8 mouse cellular contexts compared by ENCODE assay signal in genomic region chr3:96559398-96559910, GRCm38 (mm10). TPM values are rescaled to one million over a fixed set of nuclear protein-coding genes. Genes with fewer than 3 reads are reported as not detected.
DNase-seq lines count a peak whose midpoint lies in the region; ATAC-seq and TF ChIP-seq lines count a peak whose summit lies in the region.

No protein-coding gene starts in this region.

- peaks cover 29% of the 10 kb centered on the region for H3K36me3 ChIP-seq in lung, postnatal 0 days (ENCODE audit: insufficient read depth, low read length)
- peaks cover 22% of the 10 kb centered on the region for H3K36me3 ChIP-seq in forebrain, embryonic 12.5 days (replicated peaks)
- peaks cover 24% of the 10 kb centered on the region for H3K36me3 ChIP-seq in limb, embryonic 10.5 days
- H3K36me3 ChIP-seq in neural tube, embryonic 14.5 days (ENCODE audit: control insufficient read depth, insufficient read depth, low read length), result no peaks in the 10 kb centered on the region; the same call in 1 of the 2 replicates

- no peak for TF ChIP-seq CTCF in lung, postnatal 0 days (IDR thresholded peaks at IDR 0.05)

- no peak for TF ChIP-seq EP300 in lung, postnatal 0 days (IDR thresholded peaks at IDR 0.05)

- peak overlapping the region; percentile 62 for H3K4me2 ChIP-seq in lung, postnatal 0 days (replicated peaks; ENCODE audit: low read depth, low read length)
- peak overlapping the region; percentile 67 for H3K4me2 ChIP-seq in forebrain, embryonic 12.5 days
- H3K4me2 ChIP-seq in neural tube, embryonic 14.5 days (ENCODE audit: low read depth, low read length), result peak overlapping the region; percentile 79

- no peaks in the 10 kb centered on the region for H3K27me3 ChIP-seq in lung, postnatal 0 days (replicated peaks; ENCODE audit: insufficient read depth, low read length)
- H3K27me3 ChIP-seq in forebrain, embryonic 12.5 days, result no peaks in the 10 kb centered on the region
- H3K27me3 ChIP-seq in limb, embryonic 10.5 days (ENCODE audit: low read depth, poor library complexity, severe bottlenecking), result no peaks in the 10 kb centered on the region
- H3K27me3 ChIP-seq in neural tube, embryonic 14.5 days (ENCODE audit: control insufficient read depth, insufficient read depth, low read length), result no peaks in the 10 kb centered on the region

- H3K4me3 ChIP-seq in lung, postnatal 0 days (ENCODE audit: low read depth, low read length), result peak overlapping the region; percentile 90
- peak overlapping the region; percentile 63 for H3K4me3 ChIP-seq in forebrain, embryonic 12.5 days (replicated peaks)
- peak overlapping the region; percentile 78 for H3K4me3 ChIP-seq in limb, embryonic 10.5 days
- peak overlapping the region; percentile 73 for H3K4me3 ChIP-seq in neural tube, embryonic 14.5 days (ENCODE audit: low read depth, low read length)

- WGBS in lung, postnatal 0 days, result 29% methylated on average over 12 of the region's 12 CpGs
- 90% methylated on average over 12 of the region's 12 CpGs for WGBS in forebrain, embryonic 12.5 days
- WGBS in limb, embryonic 10.5 days, result 88% methylated on average over 12 of the region's 12 CpGs
- 81% methylated on average over 12 of the region's 12 CpGs for WGBS in neural tube, embryonic 14.5 days

- DNase-seq in lung, postnatal 0 days (ENCODE audit: low spot score), result peak; percentile 47
- DNase-seq in lung, postnatal 14 days, result no peak
- DNase-seq in limb, embryonic 10.5 days (ENCODE audit: low spot score), result no peak
- DNase-seq in urinary bladder, adult 18-20 months (ENCODE audit: low spot score in 2 of 2), result no peak
- no peak for DNase-seq in left cerebral cortex, postnatal 25 days (ENCODE audit: low spot score in 2 of 2)
- no peak for DNase-seq in cerebellum, postnatal 4 days (ENCODE audit: low spot score in 2 of 2)

- H3K27ac ChIP-seq in lung, postnatal 0 days (ENCODE audit: low read length), result peak overlapping the region; percentile 99
- peak overlapping the region; percentile 8; the same call in 1 of the 2 replicates for H3K27ac ChIP-seq in forebrain, embryonic 12.5 days
- H3K27ac ChIP-seq in limb, embryonic 10.5 days, result 0 out of 2 replicates have a peak overlapping the region, but pooled peaks have one; percentile 10
- no peak overlapping the region for H3K27ac ChIP-seq in neural tube, embryonic 14.5 days (ENCODE audit: low read depth, low read length)

- H3K9me3 ChIP-seq in lung, postnatal 0 days (ENCODE audit: low read length), result no peaks in the 10 kb centered on the region
- no peaks in the 10 kb centered on the region for H3K9me3 ChIP-seq in forebrain, embryonic 12.5 days
- H3K9me3 ChIP-seq in limb, embryonic 10.5 days (replicated peaks), result no peaks in the 10 kb centered on the region
- no peaks in the 10 kb centered on the region for H3K9me3 ChIP-seq in neural tube, embryonic 14.5 days (ENCODE audit: control insufficient read depth, low read length)

- peaks cover 11% of the 10 kb centered on the region; the same call in 1 of the 2 replicates for H3K4me1 ChIP-seq in lung, postnatal 0 days (ENCODE audit: insufficient read depth, low read depth, low read length)
- H3K4me1 ChIP-seq in forebrain, embryonic 12.5 days, result peaks cover 53% of the 10 kb centered on the region
- peaks cover 63% of the 10 kb centered on the region for H3K4me1 ChIP-seq in limb, embryonic 10.5 days
- peaks cover 32% of the 10 kb centered on the region for H3K4me1 ChIP-seq in neural tube, embryonic 14.5 days (ENCODE audit: control insufficient read depth, insufficient read depth, low read length)

- intact Hi-C loops in left cerebral cortex, postnatal 25 days (cut with DNase I), result no loop called here

- peak overlapping the region; percentile 100 for H3K9ac ChIP-seq in lung, postnatal 0 days (replicated peaks; ENCODE audit: low read depth)
- H3K9ac ChIP-seq in forebrain, embryonic 12.5 days, result no peak overlapping the region; the same call in 1 of the 2 replicates
- H3K9ac ChIP-seq in neural tube, embryonic 14.5 days (replicated peaks; ENCODE audit: low read depth, low read length), result peak overlapping the region; percentile 32

- no peak for ATAC-seq in lung, postnatal 0 days
- no peak for ATAC-seq in forebrain, embryonic 12.5 days (ENCODE audit: low FRiP score)
- no peak for ATAC-seq in neural tube, embryonic 14.5 days (ENCODE audit: low read depth)

RNA-seq across cellular contexts. Expression of gene Txnip, which starts 1.7 kb away (rescaled TPM):
- polyA plus RNA-seq in lung, postnatal 0 days (2015; fragmentation: Nextera tagmentation; extraction: Ambion mirVana), result 468 and 502 TPM in 2 replicates
- 40.4 and 40.8 TPM in 2 replicates for polyA plus RNA-seq in forebrain, embryonic 12.5 days (2016; fragmentation: Nextera tagmentation; extraction: Ambion mirVana)
- 28.5 and 43.4 TPM in 2 replicates for polyA plus RNA-seq in limb, embryonic 10.5 days (2016; fragmentation: Nextera tagmentation; extraction: Ambion mirVana)
- polyA plus RNA-seq in neural tube, embryonic 14.5 days (2014; fragmentation: Nextera tagmentation; extraction: Ambion mirVana), result 48.9 and 75.6 TPM in 2 replicates
- 10 to 100 TPM; 18.3 to 18.5 TPM for total RNA-seq in left cerebral cortex, postnatal 25 days (2021)

RNA-seq across cellular contexts. Expression of gene Gm16253, which starts 17.3 kb away (rescaled TPM):
- polyA plus RNA-seq in lung, postnatal 0 days (2015; fragmentation: Nextera tagmentation; extraction: Ambion mirVana), result 0.73 and 0.78 TPM in 2 replicates
- 1.3 and 1.7 TPM in 2 replicates for polyA plus RNA-seq in forebrain, embryonic 12.5 days (2016; fragmentation: Nextera tagmentation; extraction: Ambion mirVana)
- polyA plus RNA-seq in limb, embryonic 10.5 days (2016; fragmentation: Nextera tagmentation; extraction: Ambion mirVana), result 0.60 and 2.0 TPM in 2 replicates
- polyA plus RNA-seq in neural tube, embryonic 14.5 days (2014; fragmentation: Nextera tagmentation; extraction: Ambion mirVana), result 0.90 and 1.2 TPM in 2 replicates
- total RNA-seq in left cerebral cortex, postnatal 25 days (2021), result not detected

RNA-seq across cellular contexts. Expression of gene Hfe2, which starts 34.5 kb away (rescaled TPM):
- polyA plus RNA-seq in lung, postnatal 0 days (2015; fragmentation: Nextera tagmentation; extraction: Ambion mirVana), result 0.27 and 0.35 TPM in 2 replicates
- 0.54 and 0.84 TPM in 2 replicates for polyA plus RNA-seq in forebrain, embryonic 12.5 days (2016; fragmentation: Nextera tagmentation; extraction: Ambion mirVana)
- polyA plus RNA-seq in limb, embryonic 10.5 days (2016; fragmentation: Nextera tagmentation; extraction: Ambion mirVana), result 0.58 and 0.84 TPM in 2 replicates
- 1.3 and 2.0 TPM in 2 replicates for polyA plus RNA-seq in neural tube, embryonic 14.5 days (2014; fragmentation: Nextera tagmentation; extraction: Ambion mirVana)
- total RNA-seq in left cerebral cortex, postnatal 25 days (2021), result 1 to 10 TPM in 1 of 2 experiments, under 1 TPM in 1; 0.85 to 1.4 TPM

RNA-seq across cellular contexts. Expression of gene Polr3gl, which starts 34.5 kb away (rescaled TPM):
- 36.7 and 43.2 TPM in 2 replicates for polyA plus RNA-seq in lung, postnatal 0 days (2015; fragmentation: Nextera tagmentation; extraction: Ambion mirVana)
- 40.1 and 40.7 TPM in 2 replicates for polyA plus RNA-seq in forebrain, embryonic 12.5 days (2016; fragmentation: Nextera tagmentation; extraction: Ambion mirVana)
- polyA plus RNA-seq in limb, embryonic 10.5 days (2016; fragmentation: Nextera tagmentation; extraction: Ambion mirVana), result 27.2 and 42.1 TPM in 2 replicates
- 20.5 and 22.9 TPM in 2 replicates for polyA plus RNA-seq in neural tube, embryonic 14.5 days (2014; fragmentation: Nextera tagmentation; extraction: Ambion mirVana)
- 10 to 100 TPM; 20.7 to 21.2 TPM for total RNA-seq in left cerebral cortex, postnatal 25 days (2021)

RNA-seq across cellular contexts. Expression of gene Ankrd34a, which starts 37.0 kb away (rescaled TPM):
- 0.18 and 0.37 TPM in 2 replicates for polyA plus RNA-seq in lung, postnatal 0 days (2015; fragmentation: Nextera tagmentation; extraction: Ambion mirVana)
- 4.0 and 4.4 TPM in 2 replicates for polyA plus RNA-seq in forebrain, embryonic 12.5 days (2016; fragmentation: Nextera tagmentation; extraction: Ambion mirVana)
- polyA plus RNA-seq in limb, embryonic 10.5 days (2016; fragmentation: Nextera tagmentation; extraction: Ambion mirVana), result 0.73 and 0.96 TPM in 2 replicates
- 18.6 and 21.0 TPM in 2 replicates for polyA plus RNA-seq in neural tube, embryonic 14.5 days (2014; fragmentation: Nextera tagmentation; extraction: Ambion mirVana)
- total RNA-seq in left cerebral cortex, postnatal 25 days (2021), result 10 to 100 TPM; 73.5 to 74.2 TPM
